Mouse (Mus musculus) adrenal gland, postnatal 10 days (tissue): Measurements from ENCODE around the gene Trim61. TPM values are rescaled to one million over a fixed set of nuclear protein-coding genes. Genes with fewer than 3 reads are reported as not detected.
"Not testable (repeated sequence)": the region's sequence is repeated elsewhere in the genome, so short reads cannot be mapped to it uniquely, and the experiment has no call there.

ENCODE experiments used
- DNase-seq: peaks from one replicate; pipeline ENCODE4 v3.0.0; 2021; ENCODE audit warnings: mixed read lengths
- long read RNA-seq, 2 experiments: library from polyadenylated mRNA; stranded (forward); transcript quantifications; one replicate each; pipeline ENCODE4 v2.0.0; 2021
- total RNA-seq, 2 experiments: library from RNA; stranded (reverse); gene quantifications; 2 replicates each; pipeline ENCODE4 v1.2.3; 2021

Gene Trim61
- total RNA-seq, result not detected
- long read RNA-seq, experiment 1, result 0 reads
- long read RNA-seq, experiment 2, result 0 reads

DNA sequence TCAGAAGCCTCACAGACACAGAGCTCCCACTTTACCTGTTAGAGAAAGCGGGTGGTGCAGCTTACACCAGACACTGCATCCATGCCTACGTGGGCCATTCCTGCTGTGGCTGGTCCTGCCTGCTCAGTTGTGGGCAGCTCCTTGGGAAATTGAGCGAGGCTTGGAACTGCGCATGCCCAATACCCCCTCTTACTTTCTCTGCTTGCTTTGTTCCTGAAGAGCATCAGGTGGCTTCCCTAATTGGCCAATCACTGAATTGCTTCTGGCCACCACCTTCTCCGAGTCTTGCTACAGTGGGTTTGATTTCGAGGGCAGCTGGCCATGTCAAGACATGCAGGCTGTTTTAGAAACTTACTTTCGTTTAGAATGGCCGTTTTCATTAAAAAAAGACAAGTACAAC is at the start of gene Trim61, which contains the start of gene Trim60:
Gene Trim61 (minus strand): TSS at position 101 of the 400 bp plus-strand sequence.
Gene Trim60 (minus strand): TSS at position 162 of the 400 bp plus-strand sequence.
- no peak for DNase-seq

DNA sequence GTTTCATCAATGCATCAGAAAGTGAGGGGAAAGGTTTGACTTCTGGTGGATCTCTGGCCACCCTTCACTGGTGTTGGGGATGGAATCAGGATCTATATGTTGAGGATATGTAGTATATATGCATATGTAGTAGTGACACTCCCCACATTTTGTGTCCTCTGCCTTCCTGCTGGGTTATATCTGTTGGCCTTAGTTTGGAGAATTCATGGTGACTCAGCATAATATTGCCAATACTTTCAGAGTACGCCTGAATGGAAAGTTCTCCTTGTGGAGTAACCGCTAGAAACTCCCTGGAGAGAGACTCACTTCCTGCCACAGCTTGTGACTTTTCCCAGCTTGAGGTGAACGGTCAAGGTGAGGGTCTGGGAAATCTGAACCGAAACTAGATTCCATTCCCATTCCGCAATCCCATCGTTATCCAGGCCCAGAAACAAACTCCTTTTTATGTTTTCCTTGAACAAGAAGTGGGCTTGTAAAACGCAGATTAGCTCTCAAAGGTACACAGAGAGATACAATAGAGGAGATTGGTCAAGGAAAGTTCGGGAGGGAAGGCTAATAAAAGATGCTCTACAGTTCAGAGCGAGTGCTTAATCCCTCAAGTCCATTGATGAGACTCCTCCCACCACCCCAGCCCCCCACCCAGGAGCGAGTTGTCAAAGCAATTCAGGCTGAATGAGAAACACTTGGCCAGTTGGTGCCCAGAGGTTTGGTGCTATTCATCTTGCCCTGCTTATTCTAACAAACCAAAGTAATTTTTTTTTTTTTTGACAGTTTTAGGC is 49.6 kb upstream of the Trim61 start:
- peak; percentile 13 for DNase-seq

DNA sequence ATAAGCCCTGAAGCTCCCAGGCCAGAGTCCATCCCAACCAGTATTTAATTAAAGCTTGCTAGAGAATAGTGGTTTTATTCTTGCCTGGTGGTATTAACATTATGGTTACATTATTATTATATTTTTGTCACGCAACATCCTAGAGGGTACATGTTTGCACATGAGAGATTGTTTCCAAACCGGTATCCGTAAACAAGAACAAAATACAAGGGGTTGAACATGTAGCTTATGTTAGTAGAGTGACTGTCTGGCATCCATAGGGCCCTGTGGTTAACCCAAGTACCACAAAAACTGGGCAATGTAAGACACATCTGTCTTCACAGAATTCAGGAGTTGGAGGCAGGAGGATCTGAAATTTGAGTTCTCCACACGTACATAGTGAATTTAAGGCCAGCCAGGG is 48.7 kb upstream of the Trim61 start:
- no peak for DNase-seq

DNA sequence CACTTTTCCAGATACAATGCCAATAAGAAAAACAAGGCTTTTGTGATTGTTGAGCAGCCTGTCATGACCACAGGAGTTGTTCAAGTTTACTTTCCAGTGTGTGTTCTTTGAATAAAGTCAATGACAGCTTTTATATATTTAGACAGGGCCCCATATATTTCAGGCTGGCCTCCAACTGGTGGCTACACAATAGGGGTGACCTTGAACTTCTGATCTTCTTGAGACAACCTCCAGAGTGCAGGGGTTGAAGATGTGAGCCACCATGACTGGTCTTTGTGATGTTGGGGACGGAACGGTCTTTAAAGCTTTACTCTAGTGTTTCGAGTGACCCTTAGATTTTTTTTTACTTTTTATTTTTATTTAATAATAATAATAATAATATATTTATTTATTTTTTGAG is 47.3 kb upstream of the Trim61 start:
- no peak for DNase-seq

DNA sequence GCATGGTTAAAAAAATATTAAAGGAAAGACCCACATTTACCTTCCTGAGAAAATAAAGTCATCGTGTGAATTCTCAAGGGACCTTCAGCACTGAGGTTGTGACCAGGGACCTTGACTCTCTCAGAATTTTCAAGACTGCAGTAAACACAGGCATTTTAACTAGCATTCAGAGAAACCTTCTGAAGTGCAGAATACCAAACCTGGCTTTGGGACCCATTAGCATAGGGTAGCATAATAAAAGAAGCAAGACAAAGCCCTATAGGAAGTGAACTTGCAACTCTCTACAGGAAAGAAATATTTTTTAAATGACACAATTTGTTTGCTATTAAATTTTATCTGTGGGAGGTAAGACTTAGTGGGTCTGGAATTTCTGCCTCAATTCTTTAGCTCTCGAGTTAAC is 45.7 kb upstream of the Trim61 start:
- DNase-seq, result no peak

DNA sequence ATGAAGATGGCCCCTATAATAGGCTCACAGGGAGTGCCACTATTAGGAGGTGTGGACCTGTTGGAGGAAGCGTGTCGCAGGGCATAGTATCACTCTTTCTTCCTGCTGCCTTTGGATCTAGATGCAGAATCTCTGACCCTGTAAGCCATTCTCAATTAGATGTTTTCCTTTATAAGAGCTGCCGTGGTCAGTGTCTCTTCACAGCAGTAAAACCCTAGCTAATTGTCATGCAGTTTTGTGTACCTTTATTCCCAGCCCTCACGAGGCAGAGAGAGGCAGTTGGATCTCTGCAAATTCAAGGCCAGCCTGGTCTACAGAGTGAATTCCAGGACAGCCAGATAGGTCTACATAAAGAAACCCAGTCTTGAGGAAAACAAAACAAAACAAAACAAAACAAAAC is 43.9 kb upstream of the Trim61 start:
- no peak for DNase-seq

DNA sequence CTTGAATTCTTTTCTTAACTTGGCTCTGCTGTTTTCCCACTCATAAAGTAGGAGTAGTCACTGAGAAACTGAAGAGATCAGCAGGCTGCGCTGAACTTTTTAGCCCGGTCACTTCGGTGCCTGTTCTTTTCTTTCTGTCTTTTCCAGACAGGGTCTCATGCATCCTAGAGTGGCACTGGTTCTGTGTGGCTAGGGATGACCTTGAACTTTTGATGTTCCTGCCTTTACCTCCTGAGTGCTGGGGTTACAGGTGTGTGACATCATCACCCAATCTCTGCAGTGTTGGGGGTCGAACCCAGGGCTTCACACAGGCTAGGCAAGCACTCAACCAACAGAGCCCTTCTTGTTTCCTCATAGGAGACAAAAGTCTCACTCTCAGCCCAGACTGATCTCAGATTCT is 38.4 kb upstream of the Trim61 start:
- no peak for DNase-seq

DNA sequence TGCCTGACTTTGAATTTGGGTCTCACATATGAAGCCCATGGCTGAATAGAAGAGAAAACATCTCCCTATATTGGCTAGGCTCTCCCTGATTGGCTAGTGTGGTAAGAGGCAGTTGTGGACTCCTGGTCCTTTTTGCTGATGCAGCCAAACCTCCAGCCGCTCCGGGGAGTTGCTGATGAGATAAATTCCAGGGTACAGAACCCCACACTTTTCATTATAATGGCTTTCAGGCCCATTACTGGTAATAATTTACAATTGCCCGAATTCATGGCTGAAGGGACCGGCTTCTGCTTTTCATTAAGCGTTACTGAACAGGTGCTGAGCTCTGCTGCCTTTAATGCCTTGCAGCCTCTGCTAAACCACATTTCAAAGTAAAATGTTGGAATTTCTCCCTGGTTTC is 35.6 kb upstream of the Trim61 start:
- DNase-seq, result no peak

DNA sequence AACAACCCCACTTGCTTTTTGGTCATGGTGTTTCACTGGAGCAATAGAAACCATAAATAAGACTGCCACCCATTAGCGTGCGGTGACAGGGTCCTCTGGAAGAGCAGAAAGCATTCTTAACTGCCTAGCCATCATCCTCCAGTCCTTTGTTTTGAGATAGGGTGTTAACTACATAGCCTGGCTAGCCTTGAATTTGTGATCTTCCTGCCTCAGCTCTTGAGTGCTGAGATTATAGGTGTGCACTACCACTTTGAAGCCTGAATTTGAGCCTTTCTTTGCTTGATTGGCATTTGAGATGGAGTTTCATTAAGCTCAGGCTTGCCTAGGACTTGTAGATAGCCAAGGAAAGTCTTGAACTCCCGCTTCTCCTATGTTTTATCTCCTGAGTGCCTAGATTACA is 35.2 kb upstream of the Trim61 start:
- no peak for DNase-seq

DNA sequence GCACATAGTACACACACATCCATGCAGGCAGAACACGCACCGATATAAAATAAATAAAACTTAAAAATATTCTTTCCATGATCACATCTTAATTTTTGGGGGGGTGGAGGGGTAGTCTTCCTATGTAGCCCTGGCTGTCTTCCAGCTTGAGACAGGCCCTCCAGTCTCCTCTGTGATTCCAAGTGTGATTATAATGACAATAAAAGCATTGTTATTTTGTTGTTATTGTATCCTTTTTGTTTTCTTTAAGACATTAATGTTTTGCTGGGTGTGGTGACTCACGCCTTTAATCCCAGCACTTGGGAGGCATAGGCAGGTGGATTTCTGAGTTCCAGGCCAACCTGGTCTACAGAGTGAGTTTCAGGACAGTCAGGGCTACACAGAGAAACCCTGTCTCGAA is 29.5 kb upstream of the Trim61 start:
- no peak for DNase-seq

DNA sequence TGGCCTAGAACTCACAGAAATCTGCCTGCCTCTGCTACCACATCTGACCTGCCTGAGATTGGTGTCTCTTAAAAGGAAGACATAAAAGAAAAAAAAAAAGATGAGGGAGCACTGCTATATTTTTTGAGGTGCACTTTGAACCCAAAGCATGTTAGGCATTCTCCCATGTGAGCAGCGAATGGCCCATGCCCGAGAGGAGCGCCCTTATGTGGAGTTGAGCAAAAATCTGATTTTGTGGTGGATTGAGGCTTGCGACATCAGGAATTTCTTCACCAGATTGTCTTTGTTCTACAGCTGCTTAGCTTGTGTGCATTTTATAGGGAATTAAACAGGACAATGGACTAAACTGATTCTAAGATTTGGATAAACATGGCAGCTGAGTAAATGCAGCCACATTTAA is 28.9 kb upstream of the Trim61 start:
- DNase-seq, result no peak

DNA sequence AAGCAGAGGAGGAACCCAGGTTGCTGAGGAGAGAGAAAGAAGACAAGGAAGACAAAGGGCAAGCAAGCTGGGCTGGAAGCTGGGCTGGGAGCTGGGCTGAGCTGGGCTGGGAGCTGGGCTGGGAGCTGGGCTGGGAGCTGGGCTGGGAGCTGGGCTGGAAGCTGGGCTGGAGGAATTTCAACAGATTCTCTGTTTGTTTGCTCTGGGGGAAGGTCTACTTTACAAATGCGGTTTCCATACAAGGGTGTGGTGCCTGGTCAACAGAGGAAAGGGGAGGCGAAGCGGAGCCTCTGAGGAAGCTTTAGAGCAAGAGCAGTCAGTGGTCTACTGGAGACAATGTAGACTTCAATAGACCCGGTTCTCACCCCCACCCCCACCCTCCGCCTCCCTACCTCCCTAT is 28.2 kb upstream of the Trim61 start:
- DNase-seq, result no peak

DNA sequence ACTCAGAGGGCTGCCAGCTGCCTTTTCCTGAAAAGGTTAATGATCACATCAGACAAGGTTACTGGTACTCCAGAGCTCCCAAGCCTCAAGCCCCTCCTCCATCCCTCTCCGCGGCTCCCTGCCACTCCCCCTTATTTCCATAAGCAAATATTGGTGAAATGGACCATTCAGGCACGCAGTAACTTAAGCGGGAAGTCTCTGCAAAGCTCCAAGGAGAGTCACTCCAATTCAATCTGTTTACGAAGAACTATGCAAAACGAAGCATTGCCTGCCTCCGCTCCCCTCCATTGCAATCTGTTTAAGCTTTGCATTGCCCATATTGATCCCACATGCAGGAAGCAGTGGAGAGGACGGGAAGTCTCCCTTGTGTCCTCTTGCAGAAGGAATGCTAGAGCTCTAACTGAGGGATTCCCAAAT is 18.8 kb upstream of the Trim61 start, which contains the start of gene Apela:
Gene Apela (minus strand): TSS at position 220 of the 417 bp plus-strand sequence.
- peak; percentile 32 for DNase-seq

DNA sequence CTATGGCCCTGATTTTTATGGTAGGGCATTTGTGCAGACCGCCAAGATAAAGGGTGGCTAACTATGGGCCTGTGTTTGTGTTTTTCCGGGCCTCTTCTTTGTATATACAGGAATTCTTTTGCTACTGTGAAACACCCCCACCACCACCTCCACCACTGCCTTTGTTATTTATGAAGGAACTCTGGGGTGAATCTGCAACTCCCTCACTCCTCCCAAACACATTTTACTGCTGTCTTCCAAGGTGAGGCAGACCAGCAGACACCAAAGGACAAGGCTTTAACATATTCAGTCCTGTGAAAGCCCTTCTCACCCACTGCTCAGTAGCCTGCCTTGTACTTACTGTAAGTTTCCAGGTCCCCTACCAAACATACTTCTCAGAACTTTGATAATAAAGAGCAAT is 15.8 kb upstream of the Trim61 start:
- no peak for DNase-seq

DNA sequence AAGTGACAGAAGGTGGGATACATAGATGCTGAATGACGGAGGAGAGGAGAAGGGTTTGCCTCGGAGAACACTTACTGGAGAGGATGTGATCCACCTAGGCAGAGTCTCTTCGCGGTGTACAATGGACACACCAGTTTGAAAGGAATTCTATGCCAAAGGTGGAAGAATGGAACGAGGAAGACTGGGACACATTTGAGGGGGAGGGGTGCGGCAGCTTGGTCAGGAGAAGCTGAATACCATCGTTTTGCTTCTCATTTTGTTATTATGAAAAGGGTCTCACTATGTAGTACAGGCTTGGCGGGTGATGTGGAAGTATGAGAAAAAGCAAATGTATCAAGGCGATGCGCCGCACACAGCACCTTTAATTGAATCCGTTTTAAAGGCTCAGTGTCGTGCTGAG is 14.7 kb upstream of the Trim61 start:
- DNase-seq, result no peak

DNA sequence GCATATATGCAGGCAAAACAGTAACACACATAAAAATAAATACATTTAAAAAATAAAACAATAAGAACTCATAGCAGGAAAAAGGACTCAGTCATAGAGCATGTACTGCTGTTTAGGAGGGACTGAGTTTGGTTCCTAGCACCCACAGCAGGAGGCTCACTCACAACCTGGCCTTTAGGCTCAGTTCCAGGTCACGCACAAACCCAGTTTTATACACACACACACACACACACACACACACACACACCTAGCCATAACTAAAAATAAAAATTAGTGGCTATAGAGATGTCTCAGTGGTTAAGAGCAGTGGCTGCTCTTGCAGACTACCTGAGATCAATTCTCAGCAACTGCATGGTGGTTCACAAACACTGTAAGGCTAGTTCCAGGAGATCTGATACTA is 13.8 kb upstream of the Trim61 start:
- no peak for DNase-seq

DNA sequence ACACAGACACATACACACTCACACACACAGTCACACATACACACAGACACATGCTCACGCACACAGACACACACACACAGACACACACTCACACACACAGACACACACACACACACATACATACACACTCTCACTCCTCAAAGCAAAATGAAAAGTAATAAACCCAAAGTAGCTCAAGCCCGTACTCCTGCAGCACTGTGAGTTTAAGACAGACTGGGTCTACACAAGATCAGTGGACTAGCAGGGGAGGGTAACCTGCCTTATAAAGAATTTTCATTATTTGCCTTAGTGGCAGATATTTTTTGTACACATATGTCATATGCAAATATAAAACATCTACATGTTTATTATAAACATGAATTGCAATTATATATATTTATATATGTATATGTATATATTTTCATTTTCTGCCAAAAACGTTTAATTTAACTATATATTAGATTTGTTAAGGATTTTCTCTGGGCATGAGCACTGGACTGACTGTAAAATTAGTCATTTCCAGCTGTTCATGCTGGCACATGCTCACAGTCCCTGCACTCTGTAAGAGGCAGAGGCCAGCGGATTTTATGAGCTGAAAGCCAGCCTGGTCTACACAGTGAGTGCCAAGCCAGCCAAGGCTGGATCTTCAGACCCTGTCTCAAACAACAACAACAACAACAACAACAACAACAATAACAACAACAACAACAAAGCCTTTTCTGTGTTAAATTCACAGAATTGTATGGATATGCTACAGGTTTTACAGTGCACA is 12.6 kb upstream of the Trim61 start:
- no peak for DNase-seq

DNA sequence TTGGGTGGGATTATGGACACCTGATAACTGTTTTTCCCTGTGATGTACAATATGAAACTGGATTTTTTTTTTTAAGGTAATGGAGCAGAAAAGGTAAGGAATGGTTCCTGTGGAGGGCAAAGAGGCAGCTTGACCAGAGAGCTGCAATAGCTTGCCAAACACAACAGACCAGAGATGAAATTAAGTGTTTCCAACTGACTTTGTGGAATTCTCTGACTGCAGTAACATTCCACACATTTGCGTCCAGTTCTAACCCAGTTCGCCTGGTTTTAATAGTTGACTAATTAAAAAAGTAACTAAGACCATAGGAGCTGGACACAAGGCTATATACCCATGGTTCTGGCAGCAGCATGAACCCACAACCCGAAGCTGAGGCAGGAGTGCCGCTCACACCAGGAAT is 11.5 kb upstream of the Trim61 start:
- no peak for DNase-seq

DNA sequence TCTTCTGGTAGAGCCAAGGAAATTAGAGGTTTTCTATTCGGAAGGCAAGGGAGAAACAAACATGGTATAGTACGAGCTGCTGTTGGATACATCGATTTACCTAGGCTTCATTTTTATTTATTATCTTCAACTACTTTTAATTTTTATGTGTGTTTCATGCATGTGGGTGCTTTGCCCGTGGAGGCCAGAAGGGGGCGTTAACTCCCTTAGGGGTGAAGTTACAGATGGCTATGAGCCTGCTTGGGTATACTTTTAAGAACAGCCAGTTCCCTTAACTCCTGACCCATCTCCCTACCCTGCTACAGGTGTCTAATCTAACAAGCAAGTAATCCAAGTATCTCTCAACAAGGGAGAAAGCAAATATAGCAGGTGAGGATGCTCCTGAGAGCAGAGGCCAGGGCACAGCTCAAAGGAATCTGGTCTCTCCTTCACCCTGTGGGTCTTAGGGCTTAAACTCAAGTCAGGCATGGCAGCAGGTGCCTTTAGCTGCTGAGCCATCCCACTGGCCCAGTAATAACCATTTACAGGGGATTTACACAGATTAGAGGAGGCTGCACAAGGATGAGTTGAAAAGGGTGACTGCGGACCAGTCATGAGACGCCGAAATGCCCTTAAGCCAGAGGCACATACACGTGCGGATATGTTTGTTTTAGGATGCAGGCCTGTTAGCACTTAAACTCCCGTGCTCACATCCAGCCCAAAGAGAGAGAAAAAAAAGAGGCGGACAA is 10.8 kb upstream of the Trim61 start:
- DNase-seq, result no peak

DNA sequence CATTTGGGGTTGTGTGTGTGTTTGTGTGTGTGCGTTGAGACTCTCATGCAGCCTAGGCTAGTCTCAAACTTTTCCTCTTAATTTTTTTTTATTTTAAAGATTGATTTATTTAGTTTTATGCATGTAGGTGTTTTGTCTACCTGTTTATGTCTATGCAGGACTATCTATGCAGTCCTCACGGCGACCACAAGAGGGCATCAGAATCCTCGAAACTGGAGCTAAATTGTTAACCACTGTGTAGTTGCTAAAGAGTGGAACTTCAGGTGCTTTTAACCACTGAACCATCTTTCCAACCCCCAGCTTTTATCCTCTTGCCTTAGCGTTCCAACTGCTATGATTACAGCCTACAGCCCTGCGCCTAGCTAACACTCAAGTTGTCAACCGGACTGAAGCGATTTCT is 4.2 kb upstream of the Trim61 start:
- peak; percentile 79 for DNase-seq

DNA sequence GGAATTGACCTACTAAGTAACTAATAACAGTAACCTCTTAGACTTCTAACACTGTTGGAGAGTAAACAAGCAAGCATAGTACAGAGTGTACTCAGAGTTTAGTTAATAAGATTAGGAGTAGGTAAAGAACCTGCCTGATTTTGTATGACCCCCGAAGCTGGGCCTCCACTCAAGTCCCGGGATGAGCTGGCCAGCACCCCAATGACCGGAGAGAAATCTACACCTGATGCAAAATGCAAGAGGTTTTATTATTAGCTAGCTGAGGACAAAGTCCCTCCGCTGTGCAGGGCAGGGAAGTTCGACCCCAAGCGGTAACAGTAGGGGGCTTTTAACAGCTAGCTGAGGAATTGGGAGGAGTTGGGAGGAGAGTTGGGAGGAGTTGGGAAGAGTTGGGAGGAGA is 10.7 kb downstream of the Trim61 start:
- DNase-seq, result not testable (repeated sequence)

DNA sequence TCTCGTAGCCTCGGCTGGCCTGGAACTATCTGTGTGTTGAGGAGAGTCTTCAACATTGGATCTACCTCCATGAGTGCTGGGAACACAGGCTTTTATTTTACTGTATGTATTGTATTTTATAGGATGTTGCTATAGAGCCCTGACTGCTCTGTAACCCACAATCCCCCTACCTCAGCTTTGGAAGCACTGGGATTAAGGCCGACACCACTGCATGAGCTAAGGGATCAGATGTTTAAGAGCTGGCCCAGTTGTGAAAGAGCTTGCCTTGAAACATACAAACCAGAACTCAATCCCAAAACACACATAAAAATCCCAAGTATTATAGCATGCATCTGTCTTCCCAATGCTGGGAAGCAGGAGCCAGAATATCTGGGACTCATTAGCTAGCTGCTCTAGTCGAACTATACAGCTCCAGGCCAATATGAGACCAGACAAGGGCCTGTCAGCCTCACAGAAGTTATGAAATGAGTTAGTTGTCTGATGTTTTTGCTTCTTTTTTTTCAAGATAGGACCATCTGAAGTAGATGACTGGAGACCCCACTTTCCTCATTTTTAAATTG is 19.4 kb downstream of the Trim61 start:
- no peak for DNase-seq

DNA sequence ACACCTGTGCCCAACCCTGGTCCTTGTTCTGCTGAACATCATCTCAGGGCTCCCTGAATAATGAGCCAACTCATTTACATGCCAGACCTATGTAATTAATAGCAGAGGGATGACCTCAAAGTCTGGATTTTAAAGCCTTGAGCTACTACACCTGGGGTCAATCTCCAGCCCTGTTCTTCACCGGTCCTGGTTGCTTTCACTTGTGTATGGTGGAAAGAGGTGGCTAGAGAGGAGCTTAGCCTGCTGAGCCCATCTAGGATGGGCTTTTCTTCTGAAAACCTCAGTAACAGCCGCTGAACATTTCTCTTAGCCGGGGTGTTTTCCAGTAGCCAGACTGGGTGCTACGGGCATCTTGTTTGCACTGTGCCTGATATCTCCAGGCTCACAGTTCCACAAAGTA is 30.6 kb downstream of the Trim61 start, which contains the start of gene Trim75:
Gene Trim75 (minus strand): TSS at position 101 of the 400 bp plus-strand sequence.
- DNase-seq, result no peak
